Mouse (Mus musculus): ENCODE data around the gene Paxx.
"Not testable (repeated sequence)": the region's sequence is repeated elsewhere in the genome, so short reads cannot be mapped to it uniquely, and the experiment has no call there.

Paxx gene

GRCm38 (mm10) chr2:25441067-25441466 is 19.8 kb downstream of the Paxx start:
- DNase-seq, result no peak

GRCm38 (mm10) chr2:25436286-25436820 is 24.5 kb downstream of the Paxx start:
- DNase-seq, result no peak

- DNase-seq, result no peak
Observed at GRCm38 (mm10) chr2:25434292-25434691, 26.6 kb downstream of the Paxx start.

GRCm38 (mm10) chr2:25433101-25433500 is 27.8 kb downstream of the Paxx start:
- no peak for DNase-seq

GRCm38 (mm10) chr2:25432326-25433098 is 28.4 kb downstream of the Paxx start:
- DNase-seq, result no peak

- DNase-seq, result no peak
Observed at GRCm38 (mm10) chr2:25431308-25431855, 29.5 kb downstream of the Paxx start.

- DNase-seq, result no peak
Observed at GRCm38 (mm10) chr2:25430395-25431233, 30.3 kb downstream of the Paxx start.

- DNase-seq, result no peak
Observed at GRCm38 (mm10) chr2:25429435-25430180, 31.3 kb downstream of the Paxx start.

GRCm38 (mm10) chr2:25428442-25429236 is 32.3 kb downstream of the Paxx start, which contains the start of gene Abca2:
Gene Abca2, plus strand, starts transcription at chr2:25428703.
- DNase-seq, result peak; percentile 96

GRCm38 (mm10) chr2:25427256-25427655 is 33.6 kb downstream of the Paxx start:
- DNase-seq, result no peak

GRCm38 (mm10) chr2:25426721-25427191 is 34.1 kb downstream of the Paxx start:
- peak; percentile 79 for DNase-seq

GRCm38 (mm10) chr2:25425481-25425880 is 35.4 kb downstream of the Paxx start:
- DNase-seq, result no peak

GRCm38 (mm10) chr2:25423626-25424025 is 37.3 kb downstream of the Paxx start:
- no peak for DNase-seq

- no peak for DNase-seq
Observed at GRCm38 (mm10) chr2:25422587-25423410, 38.1 kb downstream of the Paxx start, which contains the start of gene Fut7. Gene Fut7, plus strand, starts transcription at chr2:25423267.

GRCm38 (mm10) chr2:25421896-25422295 is 39.0 kb downstream of the Paxx start:
- no peak for DNase-seq

GRCm38 (mm10) chr2:25417426-25417825 is 43.5 kb downstream of the Paxx start:
- no peak for DNase-seq

- not testable (repeated sequence) for DNase-seq
Observed at GRCm38 (mm10) chr2:25413436-25413835, 47.5 kb downstream of the Paxx start.

- no peak for DNase-seq
Observed at GRCm38 (mm10) chr2:25408908-25409307, 52.0 kb downstream of the Paxx start.
